Mouse (Mus musculus): ENCODE measurements around the gene Pheta1.
A peak's percentile ranks its signal among the peaks of the same experiment; 100 is the strongest.

The Pheta1 gene

GRCm38 (mm10) chr5:121827876-121828275, 20.9 kb upstream of the Pheta1 start:
- DNase-seq: no peak

GRCm38 (mm10) chr5:121828491-121829432, 20.0 kb upstream of the Pheta1 start:
- no peak for DNase-seq

GRCm38 (mm10) chr5:121831002-121831601, 17.7 kb upstream of the Pheta1 start:
- DNase-seq: no peak

GRCm38 (mm10) chr5:121832376-121833155, 16.2 kb upstream of the Pheta1 start:
- no peak for DNase-seq

- DNase-seq: no peak
These were observed 15.6 kb upstream of the Pheta1 start for GRCm38 (mm10) chr5:121833159-121833558.

- peak; percentile 70 for DNase-seq
These were observed 15.1 kb upstream of the Pheta1 start for GRCm38 (mm10) chr5:121833572-121834240.

GRCm38 (mm10) chr5:121834241-121834606, 14.6 kb upstream of the Pheta1 start:
- no peak for DNase-seq

- DNase-seq: peak; percentile 30
These were observed 13.6 kb upstream of the Pheta1 start for GRCm38 (mm10) chr5:121834991-121835747.

- no peak for DNase-seq
These were observed 12.7 kb upstream of the Pheta1 start for GRCm38 (mm10) chr5:121835949-121836691.

- peak; percentile 95 for DNase-seq
These were observed 11.9 kb upstream of the Pheta1 start for GRCm38 (mm10) chr5:121836692-121837415.

GRCm38 (mm10) chr5:121837441-121838340, 11.1 kb upstream of the Pheta1 start, which contains the start of gene Sh2b3:
Gene Sh2b3, minus strand, starts transcription at chr5:121837646.
- DNase-seq: peak; percentile 72

- peak; percentile 68 for DNase-seq
These were observed 10.2 kb upstream of the Pheta1 start for GRCm38 (mm10) chr5:121838341-121839127.

GRCm38 (mm10) chr5:121839128-121839473, 9.7 kb upstream of the Pheta1 start:
- no peak for DNase-seq

GRCm38 (mm10) chr5:121841516-121841915, 7.3 kb upstream of the Pheta1 start:
- DNase-seq: no peak

- DNase-seq: no peak
These were observed 6.8 kb upstream of the Pheta1 start for GRCm38 (mm10) chr5:121841973-121842372.

GRCm38 (mm10) chr5:121842665-121843118, 6.1 kb upstream of the Pheta1 start:
- DNase-seq: peak; percentile 94

- DNase-seq: peak; percentile 72
These were observed 5.5 kb upstream of the Pheta1 start for GRCm38 (mm10) chr5:121843138-121843905.

GRCm38 (mm10) chr5:121845361-121845760, 3.4 kb upstream of the Pheta1 start:
- DNase-seq: no peak
